Mouse (Mus musculus) left cerebral cortex, postnatal 10 days (tissue): ENCODE data around the gene Rad54l. TPM values are rescaled to one million over a fixed set of nuclear protein-coding genes. Genes with fewer than 3 reads are reported as not detected.

Experiments
- DNase-seq, 2 experiments: peaks; one replicate each; pipeline ENCODE4 v3.0.0; 2021 to 2022; ENCODE audit warnings: low spot score in 2 of 2, mixed read lengths in 1 of 2; ENCODE audit errors: extremely low spot score in 1 of 2
- intact Hi-C: fragments of 180-260 bp; cut with DNase I; formaldehyde crosslinking; loops from one replicate; pipeline ENCODE4 v1.15.1; 2025
- total RNA-seq, 2 experiments: library from RNA; stranded (reverse); gene quantifications; 2 replicates each; pipeline ENCODE4 v1.2.3; 2021

Rad54l gene
- 1 to 10 TPM; 1.1 to 1.3 TPM for total RNA-seq

DNA sequence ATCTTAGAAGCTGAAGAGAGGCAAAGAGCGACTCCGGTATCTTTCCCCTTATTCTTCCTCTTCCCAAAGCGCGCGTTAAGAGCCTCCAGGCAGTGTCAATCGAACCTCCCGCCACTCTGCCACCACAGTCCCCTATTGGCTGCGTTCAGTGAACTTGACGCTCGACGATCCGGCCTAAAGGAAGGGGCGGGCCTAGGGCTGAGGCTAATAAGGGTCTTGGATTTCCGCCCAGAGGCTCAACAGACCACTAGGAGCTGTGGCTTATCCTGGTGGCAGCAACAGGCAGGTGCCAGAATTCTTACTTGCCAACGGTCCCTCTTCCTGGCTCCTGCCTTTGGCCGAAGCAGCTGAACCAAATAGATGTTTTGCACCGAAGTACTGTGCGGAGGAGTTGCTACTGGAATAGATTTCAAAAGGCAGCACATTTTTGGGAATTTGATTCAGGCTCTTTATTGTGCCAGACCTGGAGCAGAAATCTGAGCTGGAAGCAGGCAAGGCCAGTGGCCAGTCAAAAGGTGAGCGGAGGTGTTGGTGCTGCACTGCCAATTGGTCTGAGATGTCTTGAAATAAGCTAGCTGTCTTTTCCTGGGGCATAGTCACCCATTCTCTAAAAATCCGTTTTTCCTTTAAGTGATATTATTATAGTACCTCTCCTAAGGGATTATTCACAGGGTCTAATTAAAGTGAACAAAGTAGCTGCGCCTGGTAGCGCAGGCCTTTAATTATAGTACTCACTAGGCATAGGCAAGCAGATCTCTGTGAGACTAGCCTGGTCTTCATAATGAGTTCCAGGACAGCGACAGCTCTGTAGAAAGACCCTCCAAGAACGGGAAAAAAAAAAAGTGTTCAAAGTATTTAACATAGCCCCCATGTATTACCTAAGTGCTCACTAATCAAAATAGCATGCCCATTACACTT, at the start of gene Rad54l, which contains the start of gene Pomgnt1:
Gene Rad54l, minus strand, starts transcription at position 89 of the 918 bp plus-strand sequence.
Gene Pomgnt1, plus strand, starts transcription at position 239 of the 918 bp plus-strand sequence.
- DNase-seq = peak; percentile 74 to 91
- intact Hi-C loops = no loop called here

DNA sequence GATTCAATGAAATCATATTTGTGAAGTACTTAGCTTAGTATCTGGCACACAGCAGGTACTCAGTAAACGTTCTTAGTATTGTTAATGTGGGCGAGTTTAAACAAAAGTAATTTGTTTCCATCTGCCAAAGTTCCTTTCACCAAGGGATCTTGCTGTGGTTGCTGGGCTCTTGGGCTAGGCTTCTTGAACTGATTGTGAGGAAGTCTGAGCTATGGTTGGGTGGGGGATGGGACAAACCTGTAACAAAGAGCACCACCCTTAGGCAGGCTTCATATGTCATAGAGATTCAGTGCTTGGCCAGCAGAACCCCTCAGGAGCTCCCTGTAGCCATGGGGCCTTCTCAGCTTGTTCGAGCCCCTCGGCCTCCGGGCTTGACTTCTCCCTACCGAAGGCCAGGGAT, 49.6 kb upstream of the Rad54l start, which contains the start of the genes 1700042G07Rik and Gm49337:
Gene 1700042G07Rik, plus strand, starts transcription at position 301 of the 400 bp plus-strand sequence.
Gene Gm49337, plus strand, starts transcription at position 313 of the 400 bp plus-strand sequence.
- DNase-seq = no peak
- intact Hi-C loops = loop anchor here (10.0 kb wide), 1 partner anchor 232 kb away; no protein-coding TSS in a partner anchor

DNA sequence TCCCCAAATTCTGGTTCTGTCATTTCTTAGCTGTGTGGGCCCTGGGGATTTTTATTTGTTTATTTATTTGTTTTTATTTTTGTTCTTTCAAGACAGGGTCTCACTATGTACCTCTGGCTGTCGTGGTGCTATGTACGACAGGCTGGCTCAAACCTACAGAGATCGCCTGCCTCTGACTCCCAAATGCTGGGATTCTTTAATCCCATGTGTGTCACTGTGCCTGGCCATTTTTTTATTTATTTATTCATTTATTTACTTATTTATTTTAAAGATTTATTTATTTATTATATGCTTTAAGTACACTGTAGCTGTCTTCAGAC, 45.8 kb upstream of the Rad54l start:
- no peak for DNase-seq
- intact Hi-C loops = loop anchor here (10.0 kb wide), 1 partner anchor 135 kb away; no protein-coding TSS in a partner anchor

DNA sequence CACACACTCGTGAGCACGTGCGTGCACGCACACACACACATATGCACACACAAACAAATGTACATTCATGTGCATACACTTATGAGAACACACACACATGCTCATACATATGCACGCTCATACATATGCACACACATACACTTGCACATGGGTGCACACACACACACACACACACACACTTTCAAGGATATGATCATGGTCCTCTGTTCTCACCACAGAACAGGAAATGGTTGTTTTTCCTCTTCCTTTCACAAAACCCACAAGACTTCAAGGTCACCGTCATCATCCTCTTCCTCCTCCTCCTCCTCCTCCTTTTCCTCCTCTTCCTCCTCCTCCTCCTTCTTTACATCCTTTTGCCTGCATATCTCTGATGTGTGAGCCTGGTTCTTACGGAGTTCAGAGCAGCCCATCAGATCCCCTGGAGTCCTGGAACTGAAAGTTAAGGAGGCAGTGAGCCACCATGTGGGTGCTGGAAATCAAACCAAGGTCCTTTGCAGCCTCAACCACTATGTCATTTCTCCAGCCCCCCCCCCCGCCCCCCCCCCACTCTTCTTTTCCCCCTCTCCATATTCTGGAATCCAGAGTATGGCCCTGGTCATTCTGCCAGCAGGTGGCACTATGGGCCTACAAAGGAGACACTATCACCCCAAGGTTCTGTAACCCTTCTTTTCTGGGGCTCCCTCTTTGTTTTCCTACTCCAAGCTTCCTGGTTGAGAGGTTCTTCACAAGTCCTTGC, 45.3 kb upstream of the Rad54l start:
- intact Hi-C loops = loop anchor here (10.0 kb wide), 1 partner anchor 136 kb away; no protein-coding TSS in a partner anchor
- DNase-seq = peak; percentile 62 to 87

DNA sequence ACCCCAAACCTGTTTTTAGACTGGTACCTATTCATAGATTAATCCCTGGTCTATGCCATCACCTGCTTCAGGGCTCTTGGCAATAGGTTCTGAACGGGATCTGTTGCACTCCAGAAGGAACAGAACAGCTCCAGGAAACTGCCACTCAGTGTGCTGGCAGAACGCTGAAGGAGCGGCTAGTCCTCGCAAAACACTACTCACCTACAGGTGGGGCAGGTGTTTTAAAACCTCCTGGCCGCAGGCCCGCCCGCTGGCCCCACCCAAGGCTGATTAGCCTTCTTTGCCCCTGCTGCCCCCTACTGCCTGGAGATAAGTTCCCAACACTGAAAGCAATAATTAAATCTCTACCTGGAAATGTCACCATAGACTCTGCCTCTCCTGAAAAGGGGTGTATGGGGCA, 43.9 kb upstream of the Rad54l start, which contains the start of gene Tspan1:
Gene Tspan1, minus strand, starts transcription at position 198 of the 400 bp plus-strand sequence.
- no peak for DNase-seq
- intact Hi-C loops = loop anchor here (10.0 kb wide), 1 partner anchor 137 kb away; no protein-coding TSS in a partner anchor

DNA sequence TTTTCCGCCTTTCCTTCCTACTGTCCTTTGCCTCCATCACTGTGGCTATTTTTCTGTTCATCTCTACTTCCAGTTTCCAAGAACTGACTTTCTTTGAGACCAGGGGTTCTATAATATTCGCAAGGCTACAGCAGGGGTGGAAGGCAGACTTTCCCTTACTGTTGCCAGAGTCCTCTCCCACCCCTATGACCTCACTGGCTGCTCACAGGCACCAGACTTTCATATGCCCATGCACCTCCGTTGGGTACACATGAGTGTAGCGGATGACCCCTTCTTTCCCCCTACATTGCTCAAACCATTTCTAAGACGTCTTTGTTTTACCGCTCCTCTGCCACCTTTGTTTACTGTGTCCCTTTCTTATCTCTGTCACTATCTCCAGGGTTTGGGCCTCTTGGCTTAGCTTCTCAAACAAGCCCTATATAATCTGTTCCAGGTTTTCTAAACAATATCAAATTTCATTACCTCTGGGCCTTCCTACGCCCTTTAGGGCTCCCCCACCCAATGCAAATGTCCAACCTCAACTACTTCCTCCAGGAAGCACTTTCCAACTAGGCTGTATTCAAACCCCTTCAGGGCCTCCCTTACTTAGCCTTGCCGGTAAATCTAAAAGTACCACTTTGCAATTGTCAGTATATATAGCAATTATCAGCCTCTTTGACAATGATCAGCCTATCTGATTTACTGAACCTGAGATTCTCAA, 42.4 kb upstream of the Rad54l start:
- DNase-seq = no peak
- intact Hi-C loops = loop anchor here (10.0 kb wide), 1 partner anchor 139 kb away; no protein-coding TSS in a partner anchor

DNA sequence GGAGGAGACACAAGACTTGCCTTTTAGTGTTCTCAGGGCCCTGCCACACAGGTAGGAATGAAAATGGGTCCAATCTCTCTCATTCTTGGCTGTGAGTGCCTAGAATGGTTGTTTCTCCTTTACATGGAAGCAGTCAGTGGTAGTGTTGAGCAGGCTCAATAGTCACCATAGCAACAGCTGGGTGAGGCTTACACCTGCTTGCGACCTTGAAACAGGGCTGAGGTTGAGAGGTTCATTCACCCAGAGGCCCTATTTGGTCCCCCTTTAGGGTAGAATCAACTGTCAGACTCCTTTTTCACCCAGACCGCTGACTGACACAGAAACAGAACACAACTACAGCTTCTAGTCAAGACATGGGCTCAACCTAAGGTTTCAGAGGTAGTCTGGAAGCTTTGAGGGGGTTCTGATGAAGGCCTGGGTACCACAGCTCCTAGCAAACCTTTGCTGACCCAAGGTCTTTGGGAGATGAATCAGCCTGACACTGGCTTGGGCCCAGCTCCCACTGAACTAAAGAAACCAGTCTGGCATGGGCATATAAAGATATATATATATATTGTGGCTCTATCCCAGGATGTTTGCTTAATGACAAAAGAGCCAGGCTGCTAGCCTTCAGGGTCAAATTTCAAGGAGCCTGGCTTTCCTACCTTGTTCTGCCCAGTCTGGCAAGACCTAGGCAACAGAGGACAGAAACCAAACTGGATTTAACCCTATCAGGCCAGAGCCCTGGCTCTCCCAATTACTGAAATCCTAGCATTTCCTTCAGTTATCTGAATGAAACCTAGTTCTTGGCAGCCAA, 41.5 kb upstream of the Rad54l start:
- DNase-seq = no peak
- intact Hi-C loops = loop anchor here (10.0 kb wide), 1 partner anchor 140 kb away; no protein-coding TSS in a partner anchor

DNA sequence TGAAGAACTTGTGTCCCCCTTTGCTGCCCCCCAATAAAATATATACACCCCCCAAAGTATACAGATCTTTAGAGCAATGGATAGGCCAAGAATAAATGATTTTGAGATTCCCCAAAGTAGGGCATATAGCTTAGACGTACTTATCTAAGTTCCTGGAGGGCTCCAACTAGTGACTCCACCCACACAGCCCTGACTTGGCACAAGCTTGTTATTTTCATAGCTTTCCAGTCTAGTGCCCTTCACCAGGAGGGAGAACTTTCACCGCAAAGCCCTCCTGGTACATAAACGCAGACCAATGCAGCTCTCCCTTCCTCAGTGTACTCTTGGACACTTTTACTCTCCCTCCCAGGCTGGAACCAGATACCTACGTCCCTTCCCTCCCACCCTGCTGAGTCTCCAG, 38.7 kb upstream of the Rad54l start:
- no peak for DNase-seq
- intact Hi-C loops = loop anchor here (10.0 kb wide), 1 partner anchor 143 kb away; no protein-coding TSS in a partner anchor

DNA sequence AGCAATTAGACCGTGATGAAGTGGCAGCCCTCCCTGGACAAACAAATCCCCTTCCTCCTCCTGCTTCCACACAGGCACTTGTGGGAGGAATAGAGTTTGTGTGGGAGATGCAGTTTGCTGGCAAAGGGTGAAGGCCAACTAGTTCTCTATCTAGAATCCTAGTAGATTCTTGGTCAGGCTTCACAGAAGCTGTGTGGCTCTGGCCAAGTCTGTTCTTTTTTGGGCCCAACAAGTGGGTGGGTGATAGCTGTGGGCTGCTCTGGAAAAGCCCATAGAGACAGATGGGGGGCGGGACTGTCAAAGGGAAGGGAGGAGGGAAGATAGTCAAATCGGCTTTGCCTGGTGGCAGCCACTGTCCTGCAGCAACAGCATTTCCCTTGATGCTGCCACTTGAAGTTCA, 37.3 kb upstream of the Rad54l start:
- peak; percentile 72 to 73 for DNase-seq
- intact Hi-C loops = loop anchor here (10.0 kb wide), 1 partner anchor 144 kb away; no protein-coding TSS in a partner anchor

DNA sequence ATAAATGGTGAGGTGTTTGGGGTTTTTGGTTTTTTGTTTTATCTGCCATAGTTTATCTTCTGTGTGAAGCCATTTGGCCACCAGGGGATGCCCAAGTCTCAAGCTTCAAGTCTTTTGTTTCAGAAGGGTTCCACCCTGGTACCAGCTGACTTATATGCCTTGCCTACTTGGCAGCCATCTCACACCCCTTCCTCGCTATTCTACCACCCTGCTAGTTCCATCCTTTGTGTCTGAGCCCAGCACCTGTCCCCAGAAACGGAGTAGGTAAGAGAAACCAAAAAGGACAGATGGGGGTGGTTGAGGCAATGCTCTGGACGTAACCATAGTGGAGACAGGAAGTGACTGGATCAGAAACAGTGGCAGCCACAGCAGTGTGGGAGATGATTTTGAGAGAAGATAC, 36.4 kb upstream of the Rad54l start:
- DNase-seq = peak; percentile 41 to 65
- intact Hi-C loops = loop anchor here (10.0 kb wide), 1 partner anchor 145 kb away; no protein-coding TSS in a partner anchor

DNA sequence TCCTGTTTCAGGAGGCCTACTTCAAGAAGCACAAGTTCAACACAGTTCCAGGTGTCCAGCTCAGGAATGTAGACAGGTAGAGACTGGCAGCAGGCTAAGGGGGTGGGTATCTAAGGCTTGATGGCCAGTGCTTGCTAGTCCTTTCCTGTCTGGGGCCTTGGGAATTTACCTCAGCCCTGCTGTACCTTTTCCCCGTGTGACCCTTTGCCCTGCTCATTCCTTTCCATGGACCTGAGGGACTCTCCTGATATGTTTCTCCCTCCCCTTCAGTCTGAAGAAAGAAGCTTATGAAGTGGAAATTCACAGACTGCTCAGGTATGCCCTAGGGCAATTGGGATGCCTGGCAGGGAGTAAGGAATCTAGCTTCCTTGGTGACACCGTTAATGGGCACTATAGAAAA, 34.4 kb upstream of the Rad54l start:
- intact Hi-C loops = no loop called here
- DNase-seq = no peak

DNA sequence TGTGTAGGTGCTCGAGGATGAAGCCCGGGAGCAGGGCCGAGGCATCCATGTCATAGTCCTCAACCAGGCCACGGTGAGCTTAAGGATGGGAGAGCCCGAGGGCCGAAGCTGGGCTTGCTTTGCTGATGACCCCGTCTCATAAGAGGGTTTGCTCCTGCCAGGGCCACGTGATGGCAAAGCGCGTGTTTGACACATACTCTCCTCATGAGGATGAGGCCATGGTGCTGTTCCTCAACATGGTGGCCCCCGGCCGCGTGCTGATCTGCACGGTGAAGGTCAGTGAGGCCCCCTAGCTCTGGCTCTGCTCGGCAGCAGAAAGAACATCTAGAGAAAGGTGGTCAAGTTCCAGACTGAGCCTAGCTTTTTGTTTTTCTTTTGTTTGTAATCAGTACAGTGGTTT, 29.2 kb upstream of the Rad54l start:
- no peak for DNase-seq
- intact Hi-C loops = no loop called here

DNA sequence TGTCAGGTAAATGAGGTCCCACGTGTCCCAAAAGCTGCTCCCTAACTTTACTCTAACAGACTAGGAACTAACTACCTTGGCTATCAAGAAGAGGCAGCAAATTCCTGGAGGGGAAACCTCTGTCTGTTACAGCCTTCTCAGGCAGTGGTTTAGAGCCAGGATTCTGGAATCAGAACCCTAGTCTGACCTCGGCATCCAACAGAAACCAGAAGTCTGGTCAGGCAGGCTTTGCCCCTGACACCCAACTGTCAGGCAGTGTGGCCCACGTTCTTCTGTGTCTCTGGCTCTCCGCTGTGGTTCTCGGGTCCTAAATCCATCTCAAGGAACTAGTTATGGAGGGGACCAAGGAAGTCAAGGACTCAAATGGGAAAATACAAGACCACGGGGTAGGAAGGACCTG, 27.7 kb upstream of the Rad54l start, which contains the start of gene Lurap1:
Gene Lurap1, minus strand, starts transcription at position 101 of the 400 bp plus-strand sequence.
- intact Hi-C loops = no loop called here
- no peak for DNase-seq

DNA sequence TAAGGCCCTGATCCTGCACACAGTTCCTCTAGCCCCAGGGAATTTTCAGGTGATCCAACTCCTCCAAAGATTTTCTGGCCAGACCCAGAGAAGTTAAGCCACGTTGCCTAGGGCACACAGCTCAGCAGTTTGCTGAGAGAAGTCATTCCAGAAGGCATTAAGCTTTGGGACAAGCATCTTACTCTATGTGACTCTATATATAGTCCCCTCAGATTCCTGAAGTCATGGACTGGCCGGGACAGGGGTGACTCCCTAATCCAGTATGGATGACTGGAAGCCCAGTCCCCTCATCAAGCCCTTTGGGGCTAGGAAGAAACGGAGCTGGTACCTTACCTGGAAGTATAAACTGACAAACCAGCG, 27.4 kb upstream of the Rad54l start:
- no peak for DNase-seq
- intact Hi-C loops = no loop called here

DNA sequence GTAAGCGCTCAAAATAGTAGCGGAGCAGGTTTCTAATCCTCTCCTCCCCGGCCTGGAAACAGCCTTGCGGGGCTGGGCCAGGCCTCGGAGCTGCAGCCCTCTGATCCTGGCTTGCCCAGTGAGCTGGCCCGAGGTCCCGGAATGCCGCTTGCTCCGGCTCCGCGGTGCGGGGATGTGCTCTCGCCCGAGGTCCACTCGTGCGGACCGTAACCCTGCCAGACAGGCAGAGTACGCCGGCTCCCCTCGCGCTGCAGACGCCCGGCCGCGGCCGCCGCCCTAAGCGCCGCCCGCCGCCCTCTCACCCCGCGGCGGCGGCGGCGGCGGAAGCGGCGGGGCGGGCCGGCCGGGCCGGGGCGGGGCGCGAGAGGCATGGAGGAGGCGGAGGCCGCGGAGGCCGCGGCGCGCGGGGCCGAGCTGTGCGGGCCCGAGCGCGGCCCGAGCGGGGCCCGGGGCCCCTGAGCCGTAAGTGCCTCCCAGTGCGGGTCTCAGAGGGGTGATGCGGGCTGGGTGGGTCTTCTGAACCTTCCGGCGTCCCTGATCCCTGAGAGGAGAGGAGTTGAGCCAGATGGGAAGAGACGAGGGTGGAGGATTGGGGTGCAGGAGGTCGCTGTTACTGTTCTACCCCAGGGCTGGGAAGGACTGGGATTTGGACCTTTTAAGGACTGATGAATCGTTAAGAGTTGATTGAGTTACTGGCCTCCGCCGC, 26.8 kb upstream of the Rad54l start:
- DNase-seq = peak in 1 of 2 experiments; percentile 85
- intact Hi-C loops = no loop called here

DNA sequence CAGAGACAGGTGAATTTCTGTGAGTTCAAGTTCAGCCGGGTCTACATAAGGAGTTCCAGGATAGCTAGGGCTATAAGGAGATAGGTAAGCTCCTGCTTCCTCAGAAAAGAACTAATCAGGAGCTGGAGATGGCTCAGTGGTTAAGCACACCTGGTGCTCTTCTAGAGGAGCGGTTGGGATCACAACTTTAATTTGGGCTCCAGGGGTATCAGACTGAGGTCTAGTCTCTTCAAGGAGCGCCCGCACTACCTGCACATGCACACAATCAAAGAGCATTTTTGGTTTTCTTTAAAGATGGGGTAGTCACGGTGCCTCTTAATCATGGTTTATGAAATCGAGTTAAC, 26.3 kb upstream of the Rad54l start:
- DNase-seq = no peak
- intact Hi-C loops = no loop called here
